Mouse (Mus musculus) skeletal muscle tissue, adult 2 months (tissue): ENCODE measurements around the gene Pgm2.

Experiments used
- DNase-seq: peaks from one replicate; pipeline ENCODE4 v3.0.0-alpha.2; 2012; ENCODE audit warnings: low read depth, low spot score

Gene Pgm2

DNA sequence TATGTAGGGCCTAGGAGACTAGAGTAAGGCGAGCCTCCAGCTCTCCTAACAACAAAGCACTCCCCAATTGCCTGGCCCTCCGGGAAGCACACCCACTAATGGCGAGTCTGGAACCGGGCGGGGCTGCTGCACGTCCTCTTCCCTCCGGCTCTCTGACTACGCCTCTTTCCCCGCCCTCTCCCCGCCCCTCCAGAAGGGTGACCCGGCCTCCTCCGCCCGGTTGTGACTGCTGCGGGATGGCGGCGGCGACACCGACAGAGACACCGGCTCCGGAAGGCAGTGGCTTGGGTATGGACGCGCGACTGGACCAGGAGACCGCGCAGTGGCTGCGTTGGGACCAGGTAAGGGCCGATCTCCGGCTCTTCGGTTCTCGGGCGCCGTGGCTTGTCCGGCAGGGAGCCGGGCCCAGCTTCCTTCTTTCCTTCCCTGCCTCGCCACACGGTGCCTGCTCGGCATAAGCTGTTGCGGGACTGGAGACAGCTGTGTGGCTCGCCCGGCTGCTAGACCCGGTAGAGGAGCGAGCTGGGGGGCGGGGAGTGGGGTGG is at the start of gene Pgm2:
Gene Pgm2 (plus strand): TSS at position 203 of the 545 bp plus-strand sequence.
- DNase-seq = peak; percentile 71

DNA sequence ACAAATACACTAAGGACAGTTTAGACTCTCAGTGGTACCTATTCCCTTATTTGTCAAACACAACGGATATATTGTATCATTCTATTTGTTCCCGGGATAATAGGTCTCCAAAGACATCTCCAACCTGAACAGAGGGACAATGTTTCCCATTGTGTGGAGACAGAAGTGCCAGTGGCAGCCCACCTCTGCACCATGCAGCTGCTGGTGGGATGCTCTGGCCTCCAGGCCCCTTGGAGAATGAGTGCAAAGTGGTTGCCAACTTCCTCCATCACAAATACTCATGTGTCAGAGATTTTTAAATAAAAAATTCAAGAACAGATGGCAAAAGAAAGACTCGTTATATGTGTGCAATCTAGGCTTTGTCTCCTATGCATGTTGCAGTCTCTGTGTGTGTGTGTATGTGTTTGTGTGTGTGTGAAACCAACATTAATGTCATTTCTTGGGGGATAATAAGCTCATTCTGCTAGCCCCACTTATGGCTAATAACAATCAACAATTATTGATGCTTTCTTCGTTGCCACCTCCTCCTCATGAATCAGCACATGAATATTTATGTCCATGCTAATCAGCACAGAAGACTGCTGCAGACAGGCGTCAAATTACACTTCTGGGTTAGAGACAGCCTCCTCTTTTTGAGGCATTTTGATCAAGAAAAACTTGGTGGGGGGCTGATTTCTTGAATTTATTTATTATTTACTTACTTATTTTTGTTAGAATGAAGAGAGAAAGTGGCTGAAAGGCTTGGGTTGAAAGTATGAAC is 48.9 kb upstream of the Pgm2 start:
- DNase-seq = no peak

DNA sequence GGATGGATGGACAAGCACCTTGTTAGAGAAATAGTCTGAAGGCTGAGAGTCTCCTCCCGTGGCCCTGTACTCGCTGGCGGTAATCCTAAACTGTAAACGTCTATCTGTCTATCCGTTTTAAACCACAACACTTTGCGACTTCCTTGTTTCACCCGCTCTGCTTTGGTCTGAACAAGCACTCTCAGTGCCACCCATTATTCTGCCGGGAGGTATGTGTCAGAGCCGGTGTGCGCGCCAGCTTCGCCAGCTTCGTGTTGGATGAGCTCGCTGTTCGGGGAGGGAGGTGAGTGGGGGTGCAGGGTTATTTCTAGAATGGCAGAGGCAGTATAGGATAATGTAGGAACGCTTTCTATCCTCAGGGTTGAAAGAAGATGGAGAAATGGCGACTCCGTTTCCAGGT is 48.0 kb upstream of the Pgm2 start:
- no peak for DNase-seq

DNA sequence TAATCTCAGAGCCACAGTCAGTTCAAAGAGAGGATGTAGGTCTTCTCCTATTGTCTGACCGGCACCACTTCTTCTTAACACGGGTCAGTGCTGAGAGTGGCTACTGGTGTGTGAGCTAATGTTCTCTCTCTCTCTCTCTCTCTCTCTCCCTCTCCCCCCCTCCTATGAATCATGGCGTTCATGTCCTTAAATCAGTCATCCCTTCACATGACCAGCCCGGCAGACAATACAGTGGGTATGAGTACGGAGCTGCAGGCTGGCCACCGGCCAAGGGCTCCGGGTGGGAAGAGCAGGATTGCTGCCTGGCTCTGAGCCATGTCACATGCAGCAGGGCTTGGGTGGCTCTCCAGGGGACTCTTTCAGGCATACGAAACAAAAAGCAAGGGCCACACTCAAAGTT is 47.2 kb upstream of the Pgm2 start:
- no peak for DNase-seq

DNA sequence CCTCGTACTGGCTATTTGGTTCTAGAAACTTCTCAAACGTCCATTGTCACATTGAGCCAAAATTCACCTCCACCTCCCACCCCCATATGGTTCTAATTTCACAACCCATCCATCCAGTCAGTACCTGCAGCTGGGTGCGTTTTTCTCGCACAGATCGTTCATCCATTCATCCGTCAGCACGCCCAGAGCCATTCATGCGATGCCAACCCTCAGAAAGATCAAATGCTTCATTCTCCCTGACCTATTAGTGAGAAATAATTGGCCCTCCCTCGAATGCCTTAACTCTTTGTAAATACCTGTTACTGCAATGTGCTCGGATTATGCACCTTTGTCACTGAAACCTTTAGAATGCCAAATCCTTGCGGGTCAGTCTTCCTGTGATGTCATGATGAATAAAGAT is 45.8 kb upstream of the Pgm2 start:
- DNase-seq = no peak

DNA sequence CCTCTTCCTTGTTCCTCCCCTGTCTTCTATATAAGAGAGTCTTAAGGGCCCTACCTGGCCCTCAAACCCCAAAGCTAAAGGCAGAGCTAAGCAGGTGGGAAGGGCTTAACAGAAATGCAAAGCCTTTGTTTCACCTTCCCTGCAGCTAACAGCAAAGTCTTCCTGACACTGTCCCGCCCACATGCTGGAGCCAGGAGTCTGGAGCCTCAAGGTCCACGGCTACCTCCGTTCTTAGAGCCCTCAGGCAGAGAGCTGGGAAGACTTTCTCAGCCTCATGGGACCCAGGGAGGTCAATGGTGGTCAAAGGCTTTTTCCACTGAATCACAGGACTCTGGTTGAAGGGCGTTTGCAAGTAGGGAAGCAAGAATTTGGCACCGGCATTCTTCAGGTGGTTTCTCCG is 44.8 kb upstream of the Pgm2 start:
- no peak for DNase-seq

DNA sequence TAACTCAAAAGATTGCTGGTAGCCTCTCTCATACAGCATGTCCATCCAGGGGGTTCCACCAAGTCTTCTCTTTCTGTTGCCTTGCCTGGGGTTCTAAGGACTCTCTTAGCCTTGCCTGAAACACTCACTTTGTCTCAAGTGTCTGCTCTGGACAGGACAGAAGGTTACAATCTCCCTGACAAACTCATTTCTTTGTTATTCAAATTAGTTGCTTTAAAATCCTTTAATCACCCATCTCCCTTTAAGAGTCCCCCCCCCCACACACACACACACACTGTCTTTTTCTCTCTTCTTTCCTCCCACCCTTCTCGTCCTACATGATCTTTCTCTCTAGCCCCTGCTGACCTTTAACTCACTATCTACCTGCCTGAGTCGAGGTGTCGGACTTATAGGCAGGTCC is 44.1 kb upstream of the Pgm2 start:
- no peak for DNase-seq

DNA sequence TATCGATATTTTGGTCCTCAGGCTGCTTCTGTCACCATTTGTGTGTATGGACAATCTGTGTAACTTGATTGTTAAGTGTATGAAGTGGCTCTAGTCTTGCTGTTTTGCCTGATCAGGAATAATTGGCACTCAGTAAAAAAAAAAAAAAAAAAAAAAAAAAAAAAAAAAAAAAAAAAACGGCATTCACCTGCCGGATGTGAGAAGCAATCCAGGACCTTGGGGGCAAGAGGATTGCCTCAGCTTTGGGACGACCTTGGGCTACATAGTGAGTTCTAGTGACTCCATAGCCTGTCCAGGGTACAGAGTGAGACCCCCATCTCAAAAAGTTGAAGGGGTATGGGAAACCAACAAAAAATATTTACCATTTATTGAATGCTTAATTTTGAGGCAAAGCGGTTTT is 43.5 kb upstream of the Pgm2 start:
- no peak for DNase-seq

DNA sequence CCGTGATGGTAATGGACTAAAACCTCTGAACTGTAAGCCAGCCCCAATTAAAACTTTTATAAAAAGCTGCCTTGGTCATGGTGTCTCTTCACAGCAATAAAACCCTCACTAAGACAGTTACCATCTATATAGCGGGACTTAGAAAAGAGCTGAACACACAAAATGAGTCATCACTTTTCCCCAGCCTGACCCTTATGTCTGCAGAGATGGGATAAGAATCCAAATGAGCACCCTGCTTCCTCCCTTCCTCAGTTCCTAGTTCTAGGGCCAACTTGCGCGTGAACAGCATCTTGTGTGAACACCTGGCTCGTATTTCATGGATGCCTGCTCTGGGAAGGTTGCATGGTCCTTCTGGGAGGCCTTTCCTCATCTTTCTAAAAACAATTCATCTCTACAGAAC is 39.7 kb upstream of the Pgm2 start:
- DNase-seq = no peak

DNA sequence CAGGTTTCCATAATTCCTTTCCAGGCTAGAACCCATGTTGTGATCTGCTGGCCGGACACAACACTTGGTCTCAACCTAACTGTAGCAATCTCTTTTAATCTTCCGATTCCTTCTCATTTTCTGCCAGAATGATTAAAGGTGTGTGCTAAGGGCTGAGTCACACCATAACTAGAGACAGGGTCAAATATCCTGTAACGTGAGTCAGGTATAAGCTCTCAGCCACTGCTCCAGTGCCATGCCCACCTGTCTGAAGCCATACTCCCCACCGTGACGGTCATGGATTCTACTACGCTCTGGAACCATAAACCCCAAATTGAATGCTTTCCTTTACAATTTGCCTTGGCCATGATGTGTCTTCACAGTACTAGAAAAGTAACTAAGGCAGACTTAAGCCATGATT is 36.5 kb upstream of the Pgm2 start:
- DNase-seq = no peak

DNA sequence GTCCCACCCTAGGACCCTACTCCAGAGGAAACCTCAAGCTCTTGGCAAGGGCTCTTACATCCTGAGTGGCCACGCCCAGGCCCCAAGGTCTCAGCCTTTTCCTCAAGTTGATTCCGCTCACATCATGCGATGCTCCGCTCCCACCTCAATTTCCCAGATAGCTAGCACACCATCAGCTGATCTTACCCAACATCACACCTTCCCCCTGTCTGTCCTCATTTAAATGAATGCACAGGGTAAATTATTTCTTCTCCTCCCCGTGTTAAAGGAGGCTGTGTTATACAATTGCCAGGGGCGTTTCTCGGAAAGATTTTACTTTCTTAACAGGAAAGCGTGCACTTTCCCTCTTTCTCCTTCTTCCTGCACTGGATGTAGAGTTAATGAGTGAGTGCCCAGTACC is 31.9 kb upstream of the Pgm2 start:
- DNase-seq = no peak

DNA sequence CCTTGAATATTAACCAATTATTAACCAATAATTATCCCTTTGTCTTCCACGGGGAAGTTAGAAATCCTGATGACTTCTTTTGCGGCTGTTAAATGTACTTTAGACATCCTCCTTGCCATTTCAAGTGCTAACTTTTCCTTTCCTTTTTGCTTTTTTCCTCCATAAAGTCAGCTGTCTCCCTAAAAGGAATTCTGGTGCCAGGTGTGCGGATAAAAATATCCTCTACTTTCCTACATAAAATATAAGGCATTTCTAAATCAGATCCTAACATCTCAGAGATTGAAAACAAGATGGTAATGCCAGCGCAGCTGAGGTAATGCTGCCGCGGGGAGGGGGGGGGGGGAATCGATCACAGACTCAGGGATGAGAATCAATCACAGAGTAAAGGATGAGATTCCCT is 31.1 kb upstream of the Pgm2 start:
- DNase-seq = no peak

DNA sequence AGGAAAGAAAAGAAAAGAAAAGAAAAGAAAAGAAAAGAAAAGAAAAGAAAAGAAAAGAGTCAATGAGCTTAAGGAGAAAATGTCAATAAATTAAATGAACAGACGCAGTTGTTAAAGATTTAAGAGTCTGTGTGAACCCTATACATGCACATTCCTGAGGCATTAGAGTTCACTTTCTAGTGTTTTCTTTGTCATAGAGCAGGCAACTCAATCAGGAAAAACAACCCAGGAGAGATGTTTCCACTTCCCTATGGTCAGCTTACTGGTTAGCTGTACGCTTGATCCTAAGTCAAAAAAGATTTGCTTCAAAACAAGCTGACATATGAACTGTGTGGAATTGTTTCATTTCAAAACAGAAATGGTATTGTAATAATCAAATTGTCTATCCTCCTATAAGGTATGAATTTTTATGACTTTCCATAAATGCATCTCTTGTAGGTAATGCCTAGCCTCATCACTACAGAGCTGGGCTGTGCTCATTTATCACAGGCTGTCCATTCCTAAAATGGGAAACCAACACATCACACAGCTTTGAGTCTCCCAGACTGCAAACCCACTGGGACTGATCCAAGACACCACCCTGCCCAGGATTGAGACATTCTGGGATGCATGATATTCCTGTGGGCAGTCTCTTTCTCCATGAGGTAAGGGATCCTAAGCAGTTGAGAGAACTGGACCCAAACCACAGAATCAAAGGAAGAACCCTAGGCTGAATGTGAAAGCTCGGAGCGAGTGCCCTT is 29.7 kb upstream of the Pgm2 start:
- DNase-seq = no peak

DNA sequence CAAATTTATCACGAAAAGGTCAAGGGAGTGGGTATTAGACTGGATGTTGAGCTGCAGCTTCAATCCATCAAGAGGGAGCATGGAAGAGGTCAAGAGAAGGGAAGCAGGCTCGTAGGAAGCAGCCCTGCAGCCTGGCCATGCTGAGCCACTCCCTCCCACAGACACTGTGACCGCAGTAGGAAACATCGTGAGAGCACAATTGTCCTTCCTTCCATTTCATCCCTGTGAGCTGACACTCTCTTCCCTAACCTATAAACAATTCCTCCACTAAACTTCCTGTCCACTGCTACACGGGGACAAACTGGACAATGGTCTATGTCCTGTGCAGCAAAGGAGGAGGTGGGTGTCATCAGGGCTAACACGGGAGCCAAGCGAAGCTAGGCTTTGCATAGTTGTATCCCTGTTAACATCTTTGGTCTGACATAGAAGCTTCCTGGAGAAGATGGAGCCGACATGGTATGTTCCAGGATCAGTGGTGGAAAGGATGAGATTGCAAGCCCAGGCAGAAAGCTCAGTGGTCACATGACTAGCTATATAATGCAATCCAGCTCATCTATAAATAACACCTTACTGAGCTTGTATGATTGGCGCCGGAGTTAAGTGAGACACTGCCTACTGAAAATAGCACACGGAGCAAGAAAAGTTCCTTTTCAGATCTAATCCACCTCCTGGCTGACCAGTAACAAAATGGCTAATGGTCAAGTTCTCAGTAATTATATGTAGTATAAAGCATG is 29.0 kb upstream of the Pgm2 start:
- peak; percentile 62 for DNase-seq

DNA sequence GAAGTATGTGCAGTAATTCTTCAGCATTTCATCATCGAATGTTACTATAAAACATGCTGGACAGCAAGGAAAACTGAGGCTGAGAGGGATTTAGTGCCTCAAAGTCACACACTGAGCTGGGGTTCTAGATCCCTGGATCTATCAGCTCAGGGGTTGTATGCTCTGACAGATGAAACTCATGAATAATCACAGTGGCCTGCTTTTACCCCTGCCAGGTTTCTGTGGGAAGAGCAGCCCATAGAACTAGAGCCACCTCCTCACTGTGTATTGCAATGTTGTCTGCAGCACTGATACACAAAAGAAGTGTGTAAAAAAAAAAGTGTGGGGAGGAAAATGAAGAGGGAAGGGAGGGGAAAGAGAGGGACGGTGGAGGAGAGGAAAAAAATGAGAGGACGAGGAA is 28.3 kb upstream of the Pgm2 start:
- DNase-seq = no peak

DNA sequence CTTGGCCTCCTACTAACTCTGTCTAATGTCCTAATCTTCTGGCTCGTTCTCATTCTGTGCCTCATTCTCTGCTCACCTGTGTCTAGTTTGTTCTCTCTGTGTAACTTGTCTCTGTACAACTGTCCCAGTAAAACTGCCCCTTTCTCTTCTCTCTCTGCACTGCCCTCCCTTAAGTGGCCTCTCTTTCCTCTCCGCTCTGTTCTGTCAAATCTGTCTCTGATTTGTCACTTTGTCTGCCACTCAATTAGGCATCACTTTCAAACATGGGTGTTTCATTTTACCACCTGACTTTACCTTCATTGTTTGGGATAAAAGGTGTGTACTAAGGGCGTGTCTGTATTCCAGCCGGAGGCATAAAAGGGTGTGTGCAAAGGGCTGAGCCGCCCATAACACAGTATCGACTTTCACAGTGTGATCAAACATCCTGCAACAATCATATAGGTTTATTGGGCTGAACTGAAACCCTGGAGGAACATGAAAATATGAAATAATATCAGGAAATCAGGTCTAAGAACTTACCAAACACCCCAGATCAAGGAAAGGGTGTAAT is 27.2 kb upstream of the Pgm2 start:
- no peak for DNase-seq

DNA sequence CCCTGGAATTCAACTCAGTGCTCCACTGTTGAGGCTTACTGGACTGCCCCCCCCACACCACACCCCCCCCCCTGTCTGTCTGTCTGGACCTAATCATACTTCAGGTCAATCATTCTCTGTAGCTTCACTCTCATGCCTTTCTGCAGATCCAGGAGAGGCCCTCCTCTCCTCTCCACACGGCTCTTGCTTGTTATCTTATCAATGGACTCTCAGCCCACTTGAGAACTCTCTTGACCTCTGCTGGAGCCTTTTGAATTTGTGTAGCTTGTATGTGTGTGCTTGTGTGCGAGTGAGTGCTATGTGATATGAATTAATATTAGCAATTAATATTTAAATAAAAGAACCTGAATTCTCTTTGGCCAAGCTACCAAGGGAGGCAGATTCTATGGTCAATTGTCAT is 26.6 kb upstream of the Pgm2 start:
- no peak for DNase-seq

DNA sequence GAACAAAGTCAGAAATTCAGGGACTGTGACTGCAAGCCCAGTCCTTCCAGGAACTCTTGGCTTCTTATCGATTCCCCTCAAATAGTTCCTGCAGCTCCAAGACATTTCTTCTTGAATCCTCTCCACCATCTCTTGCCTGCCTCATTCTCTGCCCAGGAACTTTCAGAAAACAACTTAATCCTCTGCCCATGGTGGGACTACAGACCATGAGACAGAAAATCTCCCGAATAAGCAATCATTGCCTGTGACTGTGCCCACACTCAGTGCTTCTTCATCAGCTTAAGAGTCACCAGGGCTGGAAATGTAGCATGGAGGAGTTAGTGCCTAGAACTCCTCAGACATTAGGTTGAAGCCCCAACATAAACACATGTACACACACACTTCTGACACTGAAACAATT is 25.2 kb upstream of the Pgm2 start:
- no peak for DNase-seq

DNA sequence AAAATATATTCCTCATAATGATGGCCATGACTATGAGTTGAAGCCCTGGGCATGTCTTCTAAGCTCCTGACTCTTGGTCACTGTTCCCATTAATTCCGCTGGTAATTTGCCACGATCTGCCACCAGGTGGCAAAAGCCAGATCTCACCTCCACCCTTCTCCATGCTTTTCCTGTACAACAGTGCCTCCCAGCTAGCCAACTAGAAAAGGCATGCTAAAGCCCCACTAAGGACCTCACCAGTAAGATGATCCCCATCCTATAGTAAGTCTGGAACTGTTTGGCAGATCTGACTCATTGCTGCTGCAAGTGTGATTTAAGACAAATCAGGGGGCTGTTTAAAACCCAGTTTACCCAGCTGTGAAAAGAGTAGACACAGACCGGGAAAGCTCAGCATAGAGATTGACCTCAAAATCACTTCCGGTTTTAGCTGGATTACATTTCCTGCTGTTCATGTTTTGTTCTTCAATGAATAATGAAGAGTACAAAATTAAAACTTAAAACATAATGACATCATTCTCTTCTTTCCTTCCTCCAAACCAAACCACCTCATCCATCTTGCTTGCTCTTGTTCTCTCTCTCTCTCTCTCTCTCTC is 22.6 kb upstream of the Pgm2 start:
- peak; percentile 68 for DNase-seq

DNA sequence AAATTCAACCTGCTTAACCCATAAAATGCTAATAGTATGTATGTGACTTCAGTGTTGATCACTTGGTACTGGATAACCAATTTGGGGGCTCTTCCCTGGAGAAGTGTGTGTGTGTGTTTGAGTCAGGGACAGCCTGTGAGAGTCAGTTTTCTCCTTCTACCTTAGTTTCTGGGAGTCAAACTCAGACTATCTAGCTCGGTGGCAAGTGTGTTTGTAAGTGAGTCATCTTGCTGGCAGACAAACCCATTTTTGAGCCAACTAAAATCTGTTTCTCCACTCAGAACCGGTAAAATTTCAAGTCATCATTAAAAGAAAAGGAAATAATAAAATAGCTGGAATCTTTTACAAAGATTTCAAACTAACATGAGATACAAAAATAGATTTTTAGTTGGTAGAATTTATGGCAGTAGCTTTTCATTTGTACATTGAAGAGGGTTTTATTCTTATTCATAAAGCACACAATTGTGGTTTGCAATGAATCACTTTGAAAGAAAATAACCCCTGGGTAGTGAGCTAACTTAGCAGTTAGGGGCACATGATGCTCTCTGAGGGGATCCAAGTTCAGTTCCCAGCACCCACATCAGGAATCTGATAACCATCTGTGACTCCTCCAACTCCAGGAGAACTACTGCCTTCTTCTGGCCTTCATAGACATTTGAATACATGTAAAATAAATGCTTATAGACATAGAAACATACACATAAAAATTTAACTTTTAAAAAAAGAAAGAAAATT is 21.8 kb upstream of the Pgm2 start:
- DNase-seq = no peak

DNA sequence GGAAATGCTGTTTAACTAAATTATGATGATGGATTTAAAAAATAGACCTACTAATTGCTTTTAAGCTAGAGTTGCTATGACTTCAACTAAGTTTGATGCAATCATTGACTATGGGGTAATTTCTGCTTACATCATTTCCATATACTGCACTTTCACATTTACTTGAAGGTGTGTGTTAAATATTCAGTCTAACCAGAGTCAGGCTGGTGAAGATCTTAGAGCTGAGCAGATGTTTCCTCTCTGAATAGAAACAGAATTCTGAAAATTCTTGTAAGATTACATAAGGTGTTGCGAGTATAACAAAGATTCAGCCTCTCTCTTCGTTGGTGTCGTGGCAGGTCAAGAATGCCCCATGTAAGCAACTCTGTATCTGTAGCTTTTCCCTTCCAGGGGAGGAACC is 18.3 kb upstream of the Pgm2 start:
- no peak for DNase-seq
